Mouse (Mus musculus): Measurements from ENCODE around the gene Srp68. TPM values are rescaled to one million over a fixed set of nuclear protein-coding genes. Genes with fewer than 3 reads are reported as not detected.

The Srp68 gene
- polyA plus RNA-seq, 1 experiment from 2014 or later: 53.2 TPM

DNA sequence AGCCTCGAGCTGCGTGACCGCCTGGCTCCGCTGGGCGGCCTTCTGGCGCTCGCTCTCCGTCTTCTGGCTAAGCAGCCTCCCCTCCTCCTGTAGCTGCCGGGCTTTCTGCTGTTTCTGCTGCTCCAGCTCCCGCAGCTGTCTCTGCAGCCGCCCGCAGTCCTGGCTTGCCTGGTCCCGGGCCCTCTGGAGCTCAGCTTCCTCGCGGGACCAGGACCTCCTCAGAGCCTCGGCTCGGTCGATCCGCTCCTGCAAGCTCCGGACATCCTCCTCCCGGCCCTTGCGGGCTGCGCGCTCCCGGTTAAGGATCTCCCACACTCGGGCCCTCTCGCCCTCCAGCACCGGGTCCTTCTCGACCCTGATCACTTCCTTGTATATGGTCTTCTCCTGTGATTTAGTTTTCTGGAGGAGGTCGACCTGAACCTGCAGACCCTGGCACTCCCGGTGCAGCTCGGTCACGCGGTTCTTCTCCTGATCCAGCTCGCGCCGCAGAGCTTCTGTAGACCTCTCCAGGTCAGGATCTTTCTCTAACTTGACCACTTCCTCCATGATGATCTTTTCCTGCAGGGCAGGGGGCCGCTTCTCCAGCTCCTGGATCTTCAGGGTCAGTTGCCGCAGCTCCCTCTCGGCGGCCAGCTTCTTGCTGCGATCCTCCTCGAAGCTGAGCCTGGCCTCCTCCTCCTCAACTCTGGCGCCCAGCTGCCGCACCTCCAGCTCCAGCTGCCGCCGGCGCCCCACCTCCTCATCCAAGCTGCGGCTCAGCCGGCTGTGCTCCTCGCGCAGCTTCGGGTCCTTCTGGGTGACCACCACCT is 51.9 kb downstream of the Srp68 start:
- H3K4me3 ChIP-seq (ENCODE audit: low read depth, low read length): peak overlapping the region; percentile 19
- DNase-seq (ENCODE audit: low spot score) (no peak), ATAC-seq (no peak)
- peaks cover 12% of the 10 kb centered on the region for H3K4me1 ChIP-seq (ENCODE audit: control insufficient read depth, insufficient read depth, low read length)
- no peaks in the 10 kb centered on the region for H3K36me3 ChIP-seq (ENCODE audit: control insufficient read depth, insufficient read depth, low read length)
- peak overlapping the region; percentile 43 for H3K4me2 ChIP-seq (ENCODE audit: low read length)
- WGBS: 15% methylated on average over 53 of the region's 53 CpGs
- H3K27ac ChIP-seq (ENCODE audit: low read depth, low read length): no peak overlapping the region
- peaks cover 29% of the 10 kb centered on the region for H3K27me3 ChIP-seq (replicated peaks; ENCODE audit: control insufficient read depth, insufficient read depth, low read length)
- peaks cover 5% of the 10 kb centered on the region; the same call in 1 of the 2 replicates for H3K9me3 ChIP-seq (replicated peaks; ENCODE audit: control insufficient read depth, low read length)
- H3K9ac ChIP-seq (ENCODE audit: low read length): no peak overlapping the region

DNA sequence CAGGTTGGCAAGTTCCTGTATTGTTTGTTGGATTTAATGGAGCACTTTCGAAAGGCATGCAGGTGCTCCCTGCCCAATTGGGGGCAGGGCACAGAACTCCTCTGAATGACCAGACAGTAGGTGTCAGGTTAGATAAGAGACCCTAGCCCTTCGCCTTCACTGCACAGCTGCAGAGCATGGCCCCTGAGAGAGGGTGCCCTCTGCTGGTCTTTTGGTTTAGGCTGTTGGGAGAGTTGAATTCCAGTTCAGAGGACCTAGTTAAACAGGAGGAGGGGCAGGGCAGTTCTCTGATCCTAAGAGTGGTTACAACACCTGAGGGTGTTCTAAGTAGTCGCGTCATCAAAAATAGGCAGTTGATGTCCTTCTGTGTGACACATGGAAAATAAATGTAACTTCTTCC is 54.1 kb downstream of the Srp68 start:
- DNase-seq (ENCODE audit: low spot score): peak; percentile 59
- no peak for ATAC-seq
- Histone ChIP-seq H3K27me3 (replicated peaks; ENCODE audit: control insufficient read depth, insufficient read depth, low read length) (peaks cover 29% of the 10 kb centered on the region), H3K9ac (ENCODE audit: low read length) (no peak overlapping the region), H3K4me1 (ENCODE audit: control insufficient read depth, insufficient read depth, low read length) (peaks cover 12% of the 10 kb centered on the region), H3K27ac (ENCODE audit: low read depth, low read length) (peak overlapping the region; percentile 74; the same call in 1 of the 2 replicates), H3K4me3 (ENCODE audit: low read depth, low read length) (no peak overlapping the region), H3K4me2 (ENCODE audit: low read length) (no peak overlapping the region), H3K36me3 (ENCODE audit: control insufficient read depth, insufficient read depth, low read length) (no peaks in the 10 kb centered on the region), H3K9me3 (replicated peaks; ENCODE audit: control insufficient read depth, low read length) (peaks cover 5% of the 10 kb centered on the region; the same call in 1 of the 2 replicates)
- whole genome bisulfite sequencing: 19% methylated on average over 4 of the region's 4 CpGs

DNA sequence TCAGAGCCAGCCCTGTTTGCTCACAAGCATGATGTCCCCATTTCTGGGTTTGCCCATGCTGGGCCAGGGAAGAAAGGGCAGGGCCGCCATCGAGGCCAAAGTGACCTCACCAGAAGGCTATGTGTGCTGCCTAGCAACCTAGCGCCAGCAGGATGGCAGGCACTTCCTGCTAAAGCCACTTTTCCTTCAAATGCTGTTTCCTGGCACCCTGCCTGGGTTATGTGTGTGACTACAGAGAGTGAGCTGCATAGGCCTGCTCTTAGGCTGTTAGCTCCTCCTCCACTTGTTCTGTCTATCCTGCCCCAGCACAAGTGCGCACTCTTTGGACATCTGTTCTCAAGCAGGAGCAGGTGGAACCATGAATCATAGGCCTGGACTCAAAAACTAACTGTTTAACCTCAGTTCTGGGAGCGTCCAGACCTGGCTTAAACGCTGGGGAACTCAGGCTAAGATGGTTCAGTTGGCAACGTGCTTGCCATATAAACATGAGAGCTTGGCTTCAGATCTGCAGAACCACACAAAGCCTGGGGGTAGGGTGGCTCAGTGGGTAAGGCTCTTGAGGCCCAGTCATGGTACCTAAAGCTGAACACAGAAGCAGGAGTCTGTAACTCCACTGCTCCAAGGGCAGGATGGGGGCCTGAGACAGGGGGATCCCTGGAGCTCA is 55.1 kb downstream of the Srp68 start:
- DNase-seq (ENCODE audit: low spot score): peak; percentile 92
- H3K27me3 ChIP-seq (replicated peaks; ENCODE audit: control insufficient read depth, insufficient read depth, low read length): peaks cover 25% of the 10 kb centered on the region
- H3K27ac ChIP-seq (ENCODE audit: low read depth, low read length): peak overlapping the region; percentile 74
- H3K4me2 ChIP-seq (ENCODE audit: low read length): no peak overlapping the region
- no peak overlapping the region for H3K9ac ChIP-seq (ENCODE audit: low read length)
- no peak overlapping the region for H3K4me3 ChIP-seq (ENCODE audit: low read depth, low read length)
- WGBS: 51% methylated on average over 7 of the region's 7 CpGs
- peaks cover 12% of the 10 kb centered on the region for H3K4me1 ChIP-seq (ENCODE audit: control insufficient read depth, insufficient read depth, low read length)
- H3K36me3 ChIP-seq (ENCODE audit: control insufficient read depth, insufficient read depth, low read length): no peaks in the 10 kb centered on the region
- peaks cover 5% of the 10 kb centered on the region; the same call in 1 of the 2 replicates for H3K9me3 ChIP-seq (replicated peaks; ENCODE audit: control insufficient read depth, low read length)
- ATAC-seq: peak; percentile 83

DNA sequence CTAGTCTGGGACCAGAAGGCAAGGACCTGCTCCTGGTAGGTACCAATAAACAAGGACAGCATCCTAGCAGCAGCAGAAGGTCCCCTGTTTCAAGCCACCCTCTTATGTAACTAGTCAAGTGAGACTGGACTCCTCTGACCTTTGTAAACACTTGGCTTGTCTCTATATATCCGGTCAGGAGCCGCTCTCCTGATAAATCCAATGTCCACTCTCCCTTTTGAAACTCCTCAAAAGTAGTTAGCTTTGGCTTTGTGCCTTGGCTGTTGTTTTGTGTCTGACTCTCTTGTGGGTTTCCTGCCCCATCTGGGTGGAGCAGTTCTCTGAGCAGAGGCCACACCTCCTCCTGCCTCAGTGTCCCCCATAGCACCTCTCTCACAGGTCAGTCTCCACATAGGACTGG is 55.8 kb downstream of the Srp68 start:
- no peaks in the 10 kb centered on the region for H3K36me3 ChIP-seq (ENCODE audit: control insufficient read depth, insufficient read depth, low read length)
- H3K9ac ChIP-seq (ENCODE audit: low read length): no peak overlapping the region
- peak overlapping the region; percentile 74 for H3K27ac ChIP-seq (ENCODE audit: low read depth, low read length)

DNA sequence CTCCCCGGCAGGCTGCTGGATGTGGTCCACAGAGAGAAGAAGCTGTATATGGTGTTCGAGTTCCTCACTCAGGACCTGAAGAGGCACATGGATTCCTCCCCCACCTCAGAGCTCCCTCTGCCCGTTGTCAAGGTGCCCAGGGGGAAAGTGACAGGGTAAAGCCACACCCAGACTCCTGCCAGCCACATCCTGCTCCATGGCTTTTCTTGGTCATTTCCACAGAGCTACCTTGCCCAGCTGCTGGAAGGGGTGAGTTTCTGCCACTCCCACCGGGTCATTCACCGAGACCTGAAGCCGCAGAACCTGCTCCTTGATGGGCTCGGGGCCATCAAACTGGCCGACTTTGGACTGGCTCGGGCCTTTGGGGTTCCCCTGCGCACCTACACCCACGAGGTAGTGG is 57.5 kb downstream of the Srp68 start:
- peaks cover 4% of the 10 kb centered on the region for H3K27me3 ChIP-seq (replicated peaks; ENCODE audit: control insufficient read depth, insufficient read depth, low read length)
- H3K9ac ChIP-seq (ENCODE audit: low read length): no peak overlapping the region
- peaks cover 3% of the 10 kb centered on the region; the same call in 1 of the 2 replicates for H3K9me3 ChIP-seq (replicated peaks; ENCODE audit: control insufficient read depth, low read length)
- H3K4me1 ChIP-seq (ENCODE audit: control insufficient read depth, insufficient read depth, low read length): peaks cover 12% of the 10 kb centered on the region
- no peak overlapping the region for H3K4me3 ChIP-seq (ENCODE audit: low read depth, low read length)
- DNase-seq (ENCODE audit: low spot score) (no peak), ATAC-seq (no peak)
- H3K4me2 ChIP-seq (ENCODE audit: low read length): no peak overlapping the region
- H3K36me3 ChIP-seq (ENCODE audit: control insufficient read depth, insufficient read depth, low read length): no peaks in the 10 kb centered on the region
- 88% methylated on average over 11 of the region's 11 CpGs for WGBS
- H3K27ac ChIP-seq (ENCODE audit: low read depth, low read length): no peak overlapping the region

More for the DNA sequence above, 55.8 kb downstream of the Srp68 start:
- peaks cover 19% of the 10 kb centered on the region for H3K27me3 ChIP-seq (replicated peaks; ENCODE audit: control insufficient read depth, insufficient read depth, low read length)
- H3K4me3 ChIP-seq (ENCODE audit: low read depth, low read length): no peak overlapping the region
- H3K4me2 ChIP-seq (ENCODE audit: low read length): no peak overlapping the region
- peaks cover 12% of the 10 kb centered on the region for H3K4me1 ChIP-seq (ENCODE audit: control insufficient read depth, insufficient read depth, low read length)
- no peak for DNase-seq (ENCODE audit: low spot score)
- H3K9me3 ChIP-seq (replicated peaks; ENCODE audit: control insufficient read depth, low read length): peaks cover 5% of the 10 kb centered on the region; the same call in 1 of the 2 replicates
- ATAC-seq: no peak
- WGBS: 90% methylated on average over 2 of the region's 2 CpGs

DNA sequence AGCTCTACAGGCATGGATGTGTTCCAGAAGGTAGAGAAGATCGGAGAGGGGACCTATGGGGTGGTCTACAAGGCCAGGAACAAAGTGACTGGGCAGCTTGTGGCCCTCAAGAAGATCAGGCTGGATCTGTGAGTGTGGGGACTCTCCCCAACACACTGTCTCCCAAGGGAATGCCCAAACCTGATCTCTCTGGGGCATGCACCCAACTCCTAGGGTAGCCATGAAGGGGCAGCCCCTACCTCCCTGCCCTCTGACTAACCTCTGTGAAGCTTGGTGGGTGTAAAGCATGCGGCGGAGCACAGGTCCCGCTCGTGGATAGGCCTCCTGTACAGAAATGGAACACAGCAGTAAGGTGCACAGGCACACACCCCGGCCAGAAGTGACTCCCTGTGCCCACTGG is 58.0 kb downstream of the Srp68 start:
- Histone ChIP-seq H3K4me3 (ENCODE audit: low read depth, low read length) (no peak overlapping the region), H3K4me1 (ENCODE audit: control insufficient read depth, insufficient read depth, low read length) (peaks cover 12% of the 10 kb centered on the region), H3K9me3 (replicated peaks; ENCODE audit: control insufficient read depth, low read length) (no peaks in the 10 kb centered on the region), H3K27ac (ENCODE audit: low read depth, low read length) (no peak overlapping the region), H3K27me3 (replicated peaks; ENCODE audit: control insufficient read depth, insufficient read depth, low read length) (no peaks in the 10 kb centered on the region), H3K4me2 (ENCODE audit: low read length) (no peak overlapping the region), H3K9ac (ENCODE audit: low read length) (no peak overlapping the region), H3K36me3 (ENCODE audit: control insufficient read depth, insufficient read depth, low read length) (no peaks in the 10 kb centered on the region)
- ATAC-seq: no peak
- DNase-seq (ENCODE audit: low spot score): no peak
- WGBS: 97% methylated on average over 6 of the region's 6 CpGs

DNA sequence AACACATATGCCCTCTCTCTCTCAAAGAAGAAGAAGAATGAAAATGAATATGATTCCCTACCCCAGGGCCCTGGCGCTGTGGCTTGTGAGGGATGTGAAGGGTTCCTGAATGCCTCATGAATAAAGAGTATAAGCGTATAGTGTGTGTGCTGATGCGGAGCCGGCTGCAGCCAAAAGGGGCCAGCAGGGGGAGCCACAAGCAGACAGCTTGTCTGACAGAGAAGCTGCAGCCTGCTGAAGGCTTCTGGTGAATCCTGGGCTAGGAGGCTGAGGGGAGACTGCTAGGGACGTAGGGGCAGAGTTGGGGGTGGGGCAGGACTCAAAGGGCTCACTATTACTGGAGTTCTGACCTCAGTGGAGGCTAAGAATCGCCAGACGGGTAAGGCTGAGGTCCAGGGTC is 58.8 kb downstream of the Srp68 start:
- Histone ChIP-seq H3K4me2 (ENCODE audit: low read length) (no peak overlapping the region), H3K36me3 (ENCODE audit: control insufficient read depth, insufficient read depth, low read length) (no peaks in the 10 kb centered on the region), H3K9ac (ENCODE audit: low read length) (no peak overlapping the region), H3K27me3 (replicated peaks; ENCODE audit: control insufficient read depth, insufficient read depth, low read length) (no peaks in the 10 kb centered on the region), H3K4me3 (ENCODE audit: low read depth, low read length) (no peak overlapping the region), H3K4me1 (ENCODE audit: control insufficient read depth, insufficient read depth, low read length) (peaks cover 12% of the 10 kb centered on the region), H3K9me3 (replicated peaks; ENCODE audit: control insufficient read depth, low read length) (no peaks in the 10 kb centered on the region), H3K27ac (ENCODE audit: low read depth, low read length) (no peak overlapping the region)
- DNase-seq (ENCODE audit: low spot score) (no peak), ATAC-seq (no peak)
- 84% methylated on average over 7 of the region's 7 CpGs for WGBS

DNA sequence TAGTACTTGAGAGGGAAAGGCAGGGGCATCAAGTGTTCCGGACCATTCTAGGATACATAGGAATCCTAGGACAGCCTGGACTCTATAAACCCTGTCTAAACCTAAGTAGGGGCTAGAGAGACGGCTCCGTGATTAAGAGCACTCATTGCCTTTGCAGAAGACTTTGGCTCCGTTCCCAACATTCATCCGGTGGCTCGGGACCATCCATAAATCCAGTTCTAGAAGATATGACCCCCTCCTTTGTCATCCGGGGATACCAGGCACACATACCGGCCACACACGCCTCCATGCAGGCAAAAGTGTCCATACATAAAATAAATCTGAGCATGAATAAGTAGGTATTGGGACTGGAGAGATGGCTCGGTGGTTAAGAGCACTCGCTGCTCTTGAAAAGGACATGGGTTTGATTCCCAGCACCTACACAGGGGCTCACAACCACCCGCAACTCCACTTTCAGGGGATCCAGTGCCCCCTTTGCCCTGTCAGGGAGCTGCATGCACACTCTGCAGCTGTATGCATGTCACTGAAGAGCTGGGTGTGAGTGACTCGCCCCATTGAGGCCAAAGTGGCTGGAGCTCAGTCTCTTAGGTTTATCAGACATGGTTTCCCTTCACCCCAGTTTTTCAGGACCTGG is 60.0 kb downstream of the Srp68 start:
- no peak overlapping the region for H3K27ac ChIP-seq (ENCODE audit: low read depth, low read length)
- no peaks in the 10 kb centered on the region for H3K27me3 ChIP-seq (replicated peaks; ENCODE audit: control insufficient read depth, insufficient read depth, low read length)
- H3K9me3 ChIP-seq (replicated peaks; ENCODE audit: control insufficient read depth, low read length): no peaks in the 10 kb centered on the region
- WGBS: 92% methylated on average over 13 of the region's 13 CpGs
- no peaks in the 10 kb centered on the region for H3K36me3 ChIP-seq (ENCODE audit: control insufficient read depth, insufficient read depth, low read length)
- ATAC-seq: no peak
- H3K4me1 ChIP-seq (ENCODE audit: control insufficient read depth, insufficient read depth, low read length): peaks cover 7% of the 10 kb centered on the region
- no peak overlapping the region for H3K4me3 ChIP-seq (ENCODE audit: low read depth, low read length)
- no peak overlapping the region for H3K4me2 ChIP-seq (ENCODE audit: low read length)
- DNase-seq (ENCODE audit: low spot score): no peak
- H3K9ac ChIP-seq (ENCODE audit: low read length): no peak overlapping the region

All from forebrain, embryonic 14.5 days (tissue).